Mouse (Mus musculus) liver, embryonic 12.5 days (tissue): Measurements from ENCODE around the gene Spag5. TPM values are rescaled to one million over a fixed set of nuclear protein-coding genes. Genes with fewer than 3 reads are reported as not detected.
"Not testable (repeated sequence)": the region's sequence is repeated elsewhere in the genome, so short reads cannot be mapped to it uniquely, and the experiment has no call there.

Source experiments
- ATAC-seq: fragments of 200-750 bp; cut with Nextera tagmentation; 2 replicates; pipeline ENCODE4 v1.8.0; 2017; ENCODE audit warnings: moderate number of reproducible peaks, mild to moderate bottlenecking, moderate library complexity
- H3K27ac ChIP-seq: fragments of 300-500 bp; sonication (generic); 2 replicates; pipeline ENCODE4 v1.5.1; 2016; ENCODE audit warnings: mild to moderate bottlenecking
- H3K27me3 ChIP-seq: fragments of 300-500 bp; sonication (generic); replicated peaks from 2 replicates; pipeline ENCODE4 v1.6.1; 2016; ENCODE audit warnings: mild to moderate bottlenecking, moderate library complexity
- H3K36me3 ChIP-seq: fragments of 300-500 bp; sonication (generic); 2 replicates; pipeline ENCODE4 v1.6.1; 2016; ENCODE audit warnings: mild to moderate bottlenecking, moderate library complexity
- H3K4me1 ChIP-seq: fragments of 300-500 bp; sonication (generic); 2 replicates; pipeline ENCODE4 v1.6.1; 2016
- H3K4me2 ChIP-seq: fragments of 300-500 bp; sonication (generic); 2 replicates; pipeline ENCODE4 v1.6.1; 2016; ENCODE audit warnings: mild to moderate bottlenecking, moderate library complexity
- H3K4me3 ChIP-seq: fragments of 300-500 bp; sonication (generic); 2 replicates; pipeline ENCODE4 v1.5.1; 2016; ENCODE audit warnings: mild to moderate bottlenecking, moderate library complexity
- H3K9ac ChIP-seq: fragments of 300-500 bp; sonication (generic); 2 replicates; pipeline ENCODE4 v1.6.1; 2016; ENCODE audit warnings: mild to moderate bottlenecking, moderate library complexity
- H3K9me3 ChIP-seq: fragments of 300-500 bp; sonication (generic); replicated peaks from 2 replicates; pipeline ENCODE4 v1.6.1; 2016; ENCODE audit warnings: mild to moderate bottlenecking, moderate library complexity
- WGBS: fragments of 180-500 bp; shearing (Covaris S2); methylation state at CpG from one replicate; pipeline ENCODE4 v1.1.7; 2016; ENCODE audit not compliant: insufficient replicate concordance; 5-methylcytosine and 5-hydroxymethylcytosine counted together
- polyA plus RNA-seq: library from polyadenylated mRNA; unstranded; fragments of >200 nt; fragmentation: Nextera tagmentation; extraction: Ambion mirVana; gene quantifications from 2 replicates; pipeline ENCODE4 v1.2.1, GENCODE M21; 2016

Gene Spag5
- 38.6 and 40.0 TPM in 2 replicates for polyA plus RNA-seq

- Histone ChIP-seq H3K4me3 (peak within 1 kb of the TSS; percentile 81), H3K4me2 (peak within 1 kb of the TSS; percentile 78), H3K9me3 (no peaks in the 10 kb centered on the region), H3K4me1 (peaks cover 46% of the 10 kb centered on the region), H3K36me3 (peaks cover 35% of the 10 kb centered on the region), H3K27ac (peak within 1 kb of the TSS; percentile 88), H3K9ac (peak within 1 kb of the TSS; percentile 87), H3K27me3 (no peaks in the 10 kb centered on the region)
- WGBS: under 1% methylated on average over 49 of the region's 49 CpGs
- peak; percentile 98 for ATAC-seq
Measured at GRCm38 (mm10) chr11:78301357-78302084, at the start of gene Spag5. Gene Spag5 (plus strand): TSS chr11:78301529.

- Histone ChIP-seq H3K4me1 (no peaks in the 10 kb centered on the region), H3K9ac (no peak overlapping the region), H3K36me3 (peaks cover 34% of the 10 kb centered on the region), H3K27me3 (peaks cover 4% of the 10 kb centered on the region; the same call in 1 of the 2 replicates), H3K9me3 (no peaks in the 10 kb centered on the region), H3K27ac (no peak overlapping the region), H3K4me3 (no peak overlapping the region), H3K4me2 (no peak overlapping the region)
- ATAC-seq: no peak
- 73% methylated on average over 1 of the region's 1 CpGs for WGBS
Measured at GRCm38 (mm10) chr11:78256618-78257017, 44.7 kb upstream of the Spag5 start.

GRCm38 (mm10) chr11:78260489-78261258 lies 40.7 kb upstream of the Spag5 start:
- no peak for ATAC-seq
- 75% methylated on average over 2 of the region's 2 CpGs for WGBS
- H3K4me3 ChIP-seq: peak overlapping the region; percentile 95
- peak overlapping the region; percentile 95; the same call in 1 of the 2 replicates for H3K9ac ChIP-seq
- peaks cover 26% of the 10 kb centered on the region for H3K36me3 ChIP-seq
- H3K27ac ChIP-seq: 0 out of 2 replicates have a peak overlapping the region, but pooled peaks have one; percentile 40
- H3K9me3 ChIP-seq: no peaks in the 10 kb centered on the region
- H3K27me3 ChIP-seq: peaks cover 4% of the 10 kb centered on the region; the same call in 1 of the 2 replicates
- peak overlapping the region; percentile 97 for H3K4me2 ChIP-seq
- peaks cover 18% of the 10 kb centered on the region for H3K4me1 ChIP-seq

GRCm38 (mm10) chr11:78261380-78262352 lies 39.7 kb upstream of the Spag5 start, which contains the start of gene 2610507B11Rik:
Gene 2610507B11Rik (plus strand): TSS chr11:78261752.
- Histone ChIP-seq H3K27me3 (peaks cover 4% of the 10 kb centered on the region; the same call in 1 of the 2 replicates), H3K36me3 (peaks cover 35% of the 10 kb centered on the region), H3K9me3 (no peaks in the 10 kb centered on the region), H3K9ac (peak within 1 kb of the TSS; percentile 95), H3K4me1 (peaks cover 18% of the 10 kb centered on the region), H3K4me2 (peak within 1 kb of the TSS; percentile 97), H3K27ac (peak within 1 kb of the TSS; percentile 89), H3K4me3 (peak within 1 kb of the TSS; percentile 95)
- under 1% methylated on average over 96 of the region's 115 CpGs for WGBS
- peak; percentile 98 for ATAC-seq

- peaks cover 44% of the 10 kb centered on the region for H3K36me3 ChIP-seq
Measured at GRCm38 (mm10) chr11:78262550-78262949, 38.8 kb upstream of the Spag5 start.

GRCm38 (mm10) chr11:78265571-78265970 lies 35.8 kb upstream of the Spag5 start:
- H3K27ac ChIP-seq: no peak overlapping the region
- H3K4me2 ChIP-seq: no peak overlapping the region
- peaks cover 72% of the 10 kb centered on the region for H3K36me3 ChIP-seq
- H3K4me1 ChIP-seq: peaks cover 18% of the 10 kb centered on the region
- no peak overlapping the region for H3K4me3 ChIP-seq
- H3K9me3 ChIP-seq: no peaks in the 10 kb centered on the region
- H3K9ac ChIP-seq: no peak overlapping the region
- ATAC-seq: no peak
- 85% methylated on average over 6 of the region's 6 CpGs for WGBS
- no peaks in the 10 kb centered on the region for H3K27me3 ChIP-seq

More at GRCm38 (mm10) chr11:78262550-78262949, 38.8 kb upstream of the Spag5 start:
- Histone ChIP-seq H3K27ac (peak overlapping the region; percentile 52), H3K27me3 (peaks cover 4% of the 10 kb centered on the region; the same call in 1 of the 2 replicates), H3K4me3 (peak overlapping the region; percentile 95), H3K9ac (peak overlapping the region; percentile 95), H3K4me2 (peak overlapping the region; percentile 97), H3K9me3 (no peaks in the 10 kb centered on the region), H3K4me1 (peaks cover 18% of the 10 kb centered on the region)
- 4% methylated on average over 8 of the region's 8 CpGs for WGBS
- ATAC-seq: no peak

- no peaks in the 10 kb centered on the region for H3K27me3 ChIP-seq
- no peak overlapping the region for H3K4me3 ChIP-seq
- peaks cover 96% of the 10 kb centered on the region for H3K36me3 ChIP-seq
- H3K9ac ChIP-seq: no peak overlapping the region
- no peaks in the 10 kb centered on the region for H3K4me1 ChIP-seq
- no peak overlapping the region for H3K27ac ChIP-seq
- ATAC-seq: no peak
- H3K4me2 ChIP-seq: no peak overlapping the region
- 88% methylated on average over 13 of the region's 13 CpGs for WGBS
- H3K9me3 ChIP-seq: no peaks in the 10 kb centered on the region
Measured at GRCm38 (mm10) chr11:78271986-78272385, 29.3 kb upstream of the Spag5 start.

- Histone ChIP-seq H3K9me3 (no peaks in the 10 kb centered on the region), H3K36me3 (peaks cover 99% of the 10 kb centered on the region), H3K27me3 (no peaks in the 10 kb centered on the region), H3K4me1 (no peaks in the 10 kb centered on the region), H3K9ac (no peak overlapping the region), H3K27ac (no peak overlapping the region), H3K4me2 (no peak overlapping the region), H3K4me3 (no peak overlapping the region)
- no peak for ATAC-seq
- WGBS: 91% methylated on average over 1 of the region's 1 CpGs
Measured at GRCm38 (mm10) chr11:78275596-78275995, 25.7 kb upstream of the Spag5 start.

GRCm38 (mm10) chr11:78276169-78276568 lies 25.2 kb upstream of the Spag5 start:
- not testable (repeated sequence) for H3K27me3 ChIP-seq, H3K4me1 ChIP-seq

GRCm38 (mm10) chr11:78278853-78279252 lies 22.5 kb upstream of the Spag5 start:
- no peak for ATAC-seq

More at GRCm38 (mm10) chr11:78276169-78276568, 25.2 kb upstream of the Spag5 start:
- WGBS: 85% methylated on average over 4 of the region's 4 CpGs
- ATAC-seq, H3K4me2 ChIP-seq, H3K4me3 ChIP-seq, H3K9ac ChIP-seq, H3K27ac ChIP-seq, H3K9me3 ChIP-seq: not testable (repeated sequence)
- peaks cover 99% of the 10 kb centered on the region for H3K36me3 ChIP-seq

GRCm38 (mm10) chr11:78279586-78279985 lies 21.7 kb upstream of the Spag5 start:
- Histone ChIP-seq H3K4me2 (no peak overlapping the region), H3K4me1 (0 out of 2 replicates have a peak, but pooled peaks cover 3% of the 10 kb centered on the region), H3K27ac (no peak overlapping the region), H3K4me3 (no peak overlapping the region), H3K36me3 (peaks cover 99% of the 10 kb centered on the region), H3K9ac (no peak overlapping the region), H3K9me3 (no peaks in the 10 kb centered on the region), H3K27me3 (no peaks in the 10 kb centered on the region)
- 83% methylated on average over 4 of the region's 4 CpGs for WGBS
- ATAC-seq: no peak

More at GRCm38 (mm10) chr11:78278853-78279252, 22.5 kb upstream of the Spag5 start:
- Histone ChIP-seq H3K36me3 (peaks cover 99% of the 10 kb centered on the region), H3K4me2 (no peak overlapping the region), H3K9ac (no peak overlapping the region), H3K9me3 (no peaks in the 10 kb centered on the region), H3K4me1 (0 out of 2 replicates have a peak, but pooled peaks cover 3% of the 10 kb centered on the region), H3K4me3 (no peak overlapping the region), H3K27me3 (no peaks in the 10 kb centered on the region), H3K27ac (no peak overlapping the region)
- 77% methylated on average over 7 of the region's 7 CpGs for WGBS
